Mouse (Mus musculus) ES-E14 (cell line): Measurements from ENCODE around the gene Pomgnt1.

Source experiments
- CHD2 ChIP-seq: IDR thresholded peaks from 2 replicates; pipeline ENCODE4 v1.6.1; 2014; ENCODE audit warnings: mild to moderate bottlenecking, low read depth, low read length, inconsistent platforms
- HCFC1 ChIP-seq: IDR thresholded peaks from 2 replicates; pipeline ENCODE4 v1.6.1; 2012; ENCODE audit warnings: low read length, inconsistent platforms, borderline replicate concordance; ENCODE audit not compliant: insufficient read depth
- MAFK ChIP-seq: IDR thresholded peaks from 2 replicates; pipeline ENCODE4 v1.6.1; 2014; ENCODE audit warnings: mild to moderate bottlenecking, low read depth, low read length, inconsistent platforms; ENCODE audit not compliant: insufficient read depth
- ZC3H11A ChIP-seq: IDR thresholded peaks from 2 replicates; pipeline ENCODE4 v1.6.1; 2012; ENCODE audit warnings: low read depth, mild to moderate bottlenecking, inconsistent platforms, low read length, borderline replicate concordance
- ZNF384 ChIP-seq: IDR thresholded peaks from 2 replicates; pipeline ENCODE4 v1.6.1; 2012; ENCODE audit warnings: low read depth, low read length, inconsistent platforms

DNA sequence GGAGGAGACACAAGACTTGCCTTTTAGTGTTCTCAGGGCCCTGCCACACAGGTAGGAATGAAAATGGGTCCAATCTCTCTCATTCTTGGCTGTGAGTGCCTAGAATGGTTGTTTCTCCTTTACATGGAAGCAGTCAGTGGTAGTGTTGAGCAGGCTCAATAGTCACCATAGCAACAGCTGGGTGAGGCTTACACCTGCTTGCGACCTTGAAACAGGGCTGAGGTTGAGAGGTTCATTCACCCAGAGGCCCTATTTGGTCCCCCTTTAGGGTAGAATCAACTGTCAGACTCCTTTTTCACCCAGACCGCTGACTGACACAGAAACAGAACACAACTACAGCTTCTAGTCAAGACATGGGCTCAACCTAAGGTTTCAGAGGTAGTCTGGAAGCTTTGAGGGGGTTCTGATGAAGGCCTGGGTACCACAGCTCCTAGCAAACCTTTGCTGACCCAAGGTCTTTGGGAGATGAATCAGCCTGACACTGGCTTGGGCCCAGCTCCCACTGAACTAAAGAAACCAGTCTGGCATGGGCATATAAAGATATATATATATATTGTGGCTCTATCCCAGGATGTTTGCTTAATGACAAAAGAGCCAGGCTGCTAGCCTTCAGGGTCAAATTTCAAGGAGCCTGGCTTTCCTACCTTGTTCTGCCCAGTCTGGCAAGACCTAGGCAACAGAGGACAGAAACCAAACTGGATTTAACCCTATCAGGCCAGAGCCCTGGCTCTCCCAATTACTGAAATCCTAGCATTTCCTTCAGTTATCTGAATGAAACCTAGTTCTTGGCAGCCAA is 41.3 kb downstream of the Pomgnt1 start:
- TF ChIP-seq CHD2 (no peak), HCFC1 (no peak), ZC3H11A (no peak), ZNF384 (no peak), MAFK (no peak)
